In the genomic region with DNA sequence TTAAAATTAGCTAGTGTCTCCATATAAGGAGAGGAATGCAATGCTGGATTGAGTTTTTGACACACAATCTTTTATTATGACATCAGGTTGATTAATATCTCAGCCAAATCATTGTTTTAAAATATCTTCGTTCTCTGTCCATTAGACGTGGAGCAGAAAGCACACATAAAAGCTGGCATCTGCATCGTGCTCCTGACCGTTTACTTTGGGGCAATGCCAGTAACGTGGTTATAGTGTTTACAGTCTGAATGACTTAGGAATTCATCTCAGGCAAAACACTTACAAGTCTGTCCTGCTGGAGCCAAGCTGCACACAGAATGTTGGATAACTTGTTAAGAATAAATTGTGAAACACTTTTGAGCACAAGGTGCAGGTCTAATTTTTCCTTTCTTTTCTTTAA, we compare ENCODE assay signal across 11 mouse cellular contexts.
DNase-seq lines count a peak whose midpoint lies in the region; ATAC-seq and TF ChIP-seq lines count a peak whose summit lies in the region.
"Had no signal": no experiment of that assay in that cellular context is flagged by ENCODE, and none has a peak within 500 bp of the region (broad histone marks: within the 10 kb centered on the region; RNA-seq: fewer than 3 reads in every experiment).

No protein-coding gene starts in this region.

- peak; percentile 95 for TF ChIP-seq EP300 in lung, postnatal 0 days (IDR thresholded peaks at IDR 0.05)

- WGBS in kidney, embryonic 14.5 days, result 40% methylated on average over 5 of the region's 5 CpGs
- WGBS in intestine, embryonic 15.5 days, result 32% methylated on average over 5 of the region's 5 CpGs
- 4% methylated on average over 5 of the region's 5 CpGs for whole genome bisulfite sequencing in lung, postnatal 0 days

- H3K4me1 ChIP-seq in kidney, embryonic 14.5 days (ENCODE audit: control insufficient read depth, insufficient read depth, low read length), result no peaks in the 10 kb centered on the region
- H3K4me1 ChIP-seq in intestine, embryonic 15.5 days (replicated peaks), result no peaks in the 10 kb centered on the region
- H3K4me1 ChIP-seq in lung, postnatal 0 days (ENCODE audit: insufficient read depth, low read depth, low read length), result no peaks in the 10 kb centered on the region
- H3K4me1 ChIP-seq: neural tube, embryonic 12.5 days had no signal

- no peaks in the 10 kb centered on the region for H3K36me3 ChIP-seq in kidney, embryonic 14.5 days (ENCODE audit: control insufficient read depth, insufficient read depth, low read length)
- H3K36me3 ChIP-seq in intestine, embryonic 15.5 days, result no peaks in the 10 kb centered on the region
- no peaks in the 10 kb centered on the region for H3K36me3 ChIP-seq in lung, postnatal 0 days (ENCODE audit: insufficient read depth, low read length)
- H3K36me3 ChIP-seq: neural tube, embryonic 12.5 days had no signal

- TF ChIP-seq CTCF in lung, postnatal 0 days (IDR thresholded peaks at IDR 0.05), result no peak

- no peak overlapping the region for H3K4me2 ChIP-seq in kidney, embryonic 14.5 days (replicated peaks; ENCODE audit: low read depth, low read length)
- no peak overlapping the region for H3K4me2 ChIP-seq in intestine, embryonic 15.5 days (replicated peaks)
- H3K4me2 ChIP-seq in lung, postnatal 0 days (replicated peaks; ENCODE audit: low read depth, low read length), result no peak overlapping the region
- H3K4me2 ChIP-seq: neural tube, embryonic 12.5 days had no signal

- H3K27me3 ChIP-seq in kidney, embryonic 14.5 days (ENCODE audit: control insufficient read depth, insufficient read depth, low read length), result no peaks in the 10 kb centered on the region
- H3K27me3 ChIP-seq in intestine, embryonic 15.5 days (replicated peaks), result no peaks in the 10 kb centered on the region
- no peaks in the 10 kb centered on the region for H3K27me3 ChIP-seq in lung, postnatal 0 days (replicated peaks; ENCODE audit: insufficient read depth, low read length)
- H3K27me3 ChIP-seq: megakaryocyte, embryonic 14.5 days; neural tube, embryonic 12.5 days had no signal

- H3K9me3 ChIP-seq in kidney, embryonic 14.5 days (ENCODE audit: control insufficient read depth, low read length), result no peaks in the 10 kb centered on the region
- H3K9me3 ChIP-seq in intestine, embryonic 15.5 days, result no peaks in the 10 kb centered on the region
- H3K9me3 ChIP-seq in lung, postnatal 0 days (ENCODE audit: low read length), result no peaks in the 10 kb centered on the region
- H3K9me3 ChIP-seq: megakaryocyte, embryonic 14.5 days; neural tube, embryonic 12.5 days had no signal

- H3K27ac ChIP-seq in kidney, embryonic 14.5 days (ENCODE audit: low read depth, low read length), result no peak overlapping the region
- H3K27ac ChIP-seq in intestine, embryonic 15.5 days, result no peak overlapping the region
- no peak overlapping the region for H3K27ac ChIP-seq in lung, postnatal 0 days (ENCODE audit: low read length)
- H3K27ac ChIP-seq: neural tube, embryonic 12.5 days had no signal

- H3K9ac ChIP-seq in kidney, embryonic 14.5 days (ENCODE audit: low read depth, low read length), result no peak overlapping the region
- no peak overlapping the region for H3K9ac ChIP-seq in intestine, embryonic 15.5 days
- H3K9ac ChIP-seq in lung, postnatal 0 days (replicated peaks; ENCODE audit: low read depth), result no peak overlapping the region
- H3K9ac ChIP-seq: neural tube, embryonic 12.5 days had no signal

- peak; percentile 18 for DNase-seq in adrenal gland, adult 2 months
- no peak for DNase-seq in adrenal gland, adult 8-10 months
- peak; percentile 15 for DNase-seq in kidney, adult 18-20 months
- DNase-seq in lung, postnatal 0 days (ENCODE audit: low spot score), result peak; percentile 93
- no peak for DNase-seq in natural killer cell, adult 2 months (ENCODE audit: low spot score in 2 of 2)
- no peak for DNase-seq in spleen, adult 12 weeks (ENCODE audit: low spot score)

- no peak for ATAC-seq in kidney, embryonic 14.5 days (ENCODE audit: low FRiP score, low TSS enrichment)
- peak; percentile 56; the same call in 1 of the 2 replicates for ATAC-seq in intestine, embryonic 15.5 days
- peak; percentile 96 for ATAC-seq in lung, postnatal 0 days
- ATAC-seq: hindbrain, embryonic 16.5 days had no signal

- no peak overlapping the region for H3K4me3 ChIP-seq in kidney, embryonic 14.5 days (ENCODE audit: low read length)
- H3K4me3 ChIP-seq in intestine, embryonic 15.5 days (replicated peaks), result no peak overlapping the region
- H3K4me3 ChIP-seq in lung, postnatal 0 days (ENCODE audit: low read depth, low read length), result no peak overlapping the region
- H3K4me3 ChIP-seq: megakaryocyte, embryonic 14.5 days; neural tube, embryonic 12.5 days had no signal

Comparison
In these comparisons a context has a peak if more than half of its experiments do, and no peak if none do; other contexts are left out.
1. DNase-seq: peak in adrenal gland, adult 2 months (single experiment), kidney, adult 18-20 months (single experiment) and lung, postnatal 0 days (single experiment); none in adrenal gland, adult 8-10 months (single experiment), natural killer cell, adult 2 months (0 of 2) and spleen, adult 12 weeks (single experiment).